Mouse (Mus musculus) testis, postnatal 10 days (tissue): ENCODE results near the gene Tsc2.
"Not testable (repeated sequence)": the region's sequence is repeated elsewhere in the genome, so short reads cannot be mapped to it uniquely, and the experiment has no call there.

Experiments used
- DNase-seq: peaks from one replicate; pipeline ENCODE4 v3.0.0; 2021; ENCODE audit warnings: low spot score

The Tsc2 gene

GRCm38 (mm10) chr17:24632167-24632812, at the start of gene Tsc2, which contains the start of gene Nthl1:
Gene Tsc2, minus strand, starts transcription at chr17:24632630.
Gene Nthl1, plus strand, starts transcription at chr17:24632680.
- DNase-seq: peak; percentile 86

- DNase-seq: no peak
Measured at GRCm38 (mm10) chr17:24677500-24678080, 45.2 kb upstream of the Tsc2 start.

DNA sequence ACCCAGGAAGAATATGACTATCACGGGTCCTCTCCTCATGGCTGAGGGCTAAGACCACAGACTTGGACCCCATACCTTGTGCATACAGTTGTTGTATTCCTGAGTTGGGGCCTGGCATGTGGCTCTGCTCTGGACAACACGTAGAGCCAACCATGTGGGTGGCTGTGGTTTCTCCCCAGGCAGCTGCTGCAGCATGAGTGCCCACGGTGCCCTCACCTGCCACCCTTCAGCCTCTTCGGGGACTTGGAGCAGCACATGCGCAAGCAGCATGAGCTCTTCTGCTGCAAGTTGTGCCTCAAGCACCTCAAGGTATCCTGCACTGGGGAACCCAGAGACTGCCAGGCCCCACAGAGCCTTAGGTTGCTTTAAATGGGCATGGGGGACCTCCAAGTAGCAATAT, 44.4 kb upstream of the Tsc2 start:
- no peak for DNase-seq

DNA sequence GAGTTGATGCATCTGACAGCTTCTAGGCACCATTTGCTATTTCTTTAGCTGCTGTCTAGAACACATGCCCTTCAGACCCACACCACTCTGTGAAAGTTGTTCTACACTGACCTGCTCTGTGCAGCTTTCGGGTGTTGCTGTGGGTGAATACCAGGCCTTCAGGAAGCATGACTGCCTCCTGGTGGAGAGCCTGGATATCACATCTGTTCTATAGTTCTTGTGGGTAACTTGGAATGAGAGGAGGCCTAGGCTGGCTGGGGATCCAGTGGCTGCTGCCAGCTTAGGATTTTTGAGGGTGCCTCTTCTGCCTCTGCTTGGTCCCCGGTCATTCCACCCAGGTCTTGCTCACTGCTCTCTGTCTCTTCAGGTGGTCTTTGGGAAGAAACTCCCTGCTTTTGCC, 43.8 kb upstream of the Tsc2 start:
- peak; percentile 84 for DNase-seq

- DNase-seq: no peak
Measured at GRCm38 (mm10) chr17:24674277-24674676, 41.8 kb upstream of the Tsc2 start.

DNA sequence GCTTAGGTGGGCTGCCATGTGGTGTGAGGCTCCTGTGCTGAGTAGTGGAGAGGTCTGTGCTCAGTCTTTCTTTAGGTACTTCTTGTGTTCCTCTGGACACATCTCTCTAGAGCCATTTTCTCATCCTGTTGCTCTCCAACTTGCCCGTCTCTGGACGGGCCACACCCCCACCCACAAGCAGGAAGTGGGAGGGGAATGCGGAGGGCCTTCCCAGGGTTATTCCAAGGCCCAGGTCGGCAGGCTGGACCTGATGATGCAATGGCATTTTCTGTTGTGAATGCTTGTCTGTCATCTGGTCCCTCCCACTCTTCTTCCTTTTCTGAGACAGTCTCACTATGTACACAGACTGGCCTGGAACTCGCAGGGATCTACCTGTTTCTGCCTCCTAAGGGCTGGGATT, 39.7 kb upstream of the Tsc2 start:
- DNase-seq: no peak

- DNase-seq: no peak
Measured at GRCm38 (mm10) chr17:24671346-24671745, 38.9 kb upstream of the Tsc2 start.

GRCm38 (mm10) chr17:24670246-24670844, 37.9 kb upstream of the Tsc2 start:
- DNase-seq: no peak

DNA sequence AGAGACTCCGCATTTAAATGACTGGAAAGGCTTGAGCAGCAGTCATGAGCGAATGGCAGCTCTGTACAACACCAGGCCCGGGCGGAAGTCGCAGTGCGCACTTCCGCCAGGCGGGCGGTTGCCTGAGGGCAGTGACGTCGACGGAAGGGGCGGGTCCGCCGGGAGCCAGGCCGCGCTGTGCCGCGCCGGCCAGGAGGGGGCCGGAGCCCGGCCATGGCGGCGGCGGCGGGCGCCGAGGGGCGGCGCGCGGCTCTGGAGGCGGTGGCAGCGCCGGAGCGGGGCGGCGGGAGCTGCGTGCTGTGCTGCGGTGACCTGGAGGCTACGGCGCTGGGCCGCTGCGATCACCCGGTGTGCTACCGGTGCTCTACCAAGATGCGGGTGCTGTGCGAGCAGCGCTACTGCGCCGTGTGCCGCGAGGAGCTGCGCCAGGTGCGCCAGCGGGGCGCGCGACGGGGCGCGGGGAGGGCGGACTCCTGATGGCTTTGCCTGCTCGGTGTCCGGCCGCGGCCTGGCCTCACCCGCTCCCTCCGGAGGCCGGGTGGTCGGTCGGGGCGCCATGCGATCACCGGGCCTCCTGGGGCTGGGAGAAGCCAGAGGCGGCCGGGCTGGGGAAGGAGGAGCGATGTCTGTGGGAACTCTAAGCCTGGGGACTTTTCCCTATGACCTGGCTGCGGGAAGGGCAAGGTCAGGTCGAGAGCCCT, 37.3 kb upstream of the Tsc2 start, which contains the start of gene Zfp598:
TSS of gene Zfp598 (plus strand) at position 143 of the 701 bp plus-strand sequence.
- peak; percentile 97 for DNase-seq

- not testable (repeated sequence) for DNase-seq
Measured at GRCm38 (mm10) chr17:24669214-24669544, 36.7 kb upstream of the Tsc2 start.

DNA sequence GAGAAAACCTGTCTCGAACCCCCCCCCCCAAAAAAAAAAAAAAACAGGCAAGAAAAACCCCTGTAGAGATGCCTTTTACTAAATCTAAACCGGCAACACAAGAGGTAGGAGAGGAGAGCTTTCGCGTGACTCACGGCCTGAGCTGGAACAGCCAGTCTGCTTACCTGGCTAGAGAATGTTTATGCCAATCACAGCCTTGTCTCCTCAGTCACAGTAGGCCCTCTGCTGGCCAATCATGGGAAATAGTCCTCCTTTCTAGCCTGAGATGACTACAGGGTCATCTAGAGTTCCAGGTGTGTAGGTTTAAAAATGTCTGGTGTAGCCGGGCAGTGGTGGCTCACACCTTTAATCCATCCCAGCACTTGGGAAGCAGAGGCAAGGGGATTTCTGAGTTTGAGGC, 35.0 kb upstream of the Tsc2 start:
- no peak for DNase-seq

DNA sequence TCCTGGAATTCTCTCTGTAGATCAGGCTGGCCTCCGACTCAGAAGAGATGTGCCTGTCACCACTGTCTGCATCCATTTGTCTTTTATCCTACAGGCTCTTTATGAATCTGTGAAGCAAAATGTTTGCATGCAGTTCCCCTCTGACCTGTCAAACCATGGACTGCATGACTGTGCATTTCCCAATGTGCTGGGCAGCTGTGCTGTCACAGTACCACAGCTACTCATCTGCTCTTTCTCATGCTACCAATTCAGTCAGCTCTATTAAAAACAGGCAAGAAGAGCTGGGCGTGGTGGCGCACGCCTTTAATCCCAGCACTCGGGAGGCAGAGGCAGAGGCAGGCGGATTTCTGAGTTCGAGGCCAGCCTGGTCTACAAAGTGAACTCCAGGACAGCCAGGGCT, 34.6 kb upstream of the Tsc2 start:
- DNase-seq: not testable (repeated sequence)

GRCm38 (mm10) chr17:24658017-24658758, 25.8 kb upstream of the Tsc2 start, which contains the start of gene Npw:
Gene Npw, minus strand, starts transcription at chr17:24658457.
- DNase-seq: no peak

DNA sequence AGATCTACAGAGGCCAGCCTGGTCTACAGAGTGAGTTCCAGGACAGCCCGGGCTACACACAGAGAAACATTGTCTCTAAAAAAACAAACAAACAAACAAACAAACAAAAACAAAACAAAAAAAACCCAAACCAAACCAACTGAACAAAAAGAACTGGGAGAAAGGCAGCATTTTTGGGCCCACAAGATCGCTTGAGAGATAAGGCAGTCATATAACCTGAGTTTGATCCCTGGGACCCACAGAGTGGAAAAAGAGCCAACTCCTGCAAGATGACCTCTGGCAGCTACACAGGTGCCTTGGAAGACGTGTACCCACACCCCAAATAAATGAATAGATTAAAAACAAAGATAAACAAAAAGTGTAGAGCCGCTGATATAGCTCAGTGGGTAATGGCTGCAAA, 22.5 kb upstream of the Tsc2 start:
- no peak for DNase-seq

- DNase-seq: peak; percentile 91
Measured at GRCm38 (mm10) chr17:24653967-24654710, 21.7 kb upstream of the Tsc2 start.

- DNase-seq: no peak
Measured at GRCm38 (mm10) chr17:24651835-24652234, 19.4 kb upstream of the Tsc2 start.

- DNase-seq: no peak
Measured at GRCm38 (mm10) chr17:24650766-24651165, 18.3 kb upstream of the Tsc2 start.

GRCm38 (mm10) chr17:24650070-24650616, 17.7 kb upstream of the Tsc2 start, which contains the start of gene Slc9a3r2:
Gene Slc9a3r2, minus strand, starts transcription at chr17:24650327.
- no peak for DNase-seq

GRCm38 (mm10) chr17:24649581-24650069, 17.2 kb upstream of the Tsc2 start:
- peak; percentile 74 for DNase-seq

DNA sequence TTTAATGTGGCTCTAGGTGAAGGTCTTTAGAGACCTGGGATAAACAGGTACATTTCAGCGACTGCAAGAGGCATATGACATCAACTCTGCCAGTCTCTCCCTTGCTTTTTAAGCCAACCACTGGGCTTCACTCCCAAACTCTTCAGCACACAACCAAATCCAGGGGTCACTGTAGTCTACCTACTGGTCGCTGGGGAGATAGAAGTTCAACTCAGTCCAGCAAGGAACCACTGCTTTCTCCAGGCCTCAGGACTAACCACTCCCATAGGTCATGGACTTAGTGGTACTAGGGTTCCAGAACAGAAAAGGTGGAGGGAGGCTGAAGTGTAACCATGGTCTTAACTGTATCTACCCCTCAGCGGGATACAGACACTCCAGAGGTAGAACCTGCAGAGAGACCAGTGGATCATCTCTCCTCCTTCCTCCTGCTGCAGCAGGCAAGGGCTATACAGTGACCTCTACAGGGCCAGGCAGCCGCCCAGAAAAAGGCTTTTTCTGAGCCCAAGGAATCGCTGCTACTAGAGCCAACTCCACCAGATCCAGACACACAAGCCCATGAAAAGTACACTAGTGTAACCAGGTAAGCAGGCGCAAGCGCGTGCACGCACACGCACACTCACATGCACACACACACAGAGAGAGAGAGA, 16.4 kb upstream of the Tsc2 start:
- no peak for DNase-seq
